Mouse (Mus musculus) ES-E14 (cell line): ENCODE results near the gene Ccdc177. TPM values are rescaled to one million over a fixed set of nuclear protein-coding genes. Genes with fewer than 3 reads are reported as not detected.
"Not testable (repeated sequence)": the region's sequence is repeated elsewhere in the genome, so short reads cannot be mapped to it uniquely, and the experiment has no call there.

Source experiments
- DNase-seq: peaks from one replicate; pipeline ENCODE4 v3.0.0-alpha.2; 2013; ENCODE audit warnings: low read depth, low spot score
- H3K27ac ChIP-seq: 2 replicates; pipeline ENCODE4 v1.5.1; 2012; ENCODE audit warnings: low read depth, mild to moderate bottlenecking, low read length, moderate library complexity, mixed read lengths; ENCODE audit not compliant: poor library complexity, insufficient read depth, severe bottlenecking
- H3K36me3 ChIP-seq: 2 replicates; pipeline ENCODE4 v1.6.1; 2012; ENCODE audit warnings: mild to moderate bottlenecking, low read length, moderate library complexity, mixed read lengths; ENCODE audit not compliant: control insufficient read depth, poor library complexity, insufficient read depth, severe bottlenecking
- H3K4me1 ChIP-seq, 2 experiments: fragments of 150-350 bp in 1 of 2; sonication (generic) in 1 of 2; 2 replicates each; pipeline ENCODE4 v1.6.1; 2012; ENCODE audit warnings: low read length in 2 of 2, mild to moderate bottlenecking in 1 of 2, mixed read lengths in 1 of 2; ENCODE audit not compliant: control insufficient read depth in 2 of 2, insufficient read depth in 2 of 2, poor library complexity in 1 of 2
- H3K4me3 ChIP-seq, 2 experiments: fragments of 150-350 bp in 1 of 2; sonication (generic) in 1 of 2; 2 replicates each; pipeline ENCODE4 v1.5.1; 2012; ENCODE audit warnings: low read length in 2 of 2, low read depth in 1 of 2, mild to moderate bottlenecking in 1 of 2, mixed read lengths in 1 of 2; ENCODE audit not compliant: insufficient read depth in 1 of 2, poor library complexity in 1 of 2, severe bottlenecking in 1 of 2
- H3K9ac ChIP-seq: 2 replicates; pipeline ENCODE4 v1.6.1; 2012; ENCODE audit warnings: low read depth, mild to moderate bottlenecking, low read length, mixed read lengths; ENCODE audit not compliant: poor library complexity, insufficient read depth, severe bottlenecking
- H3K9me3 ChIP-seq: fragments of 150-350 bp; sonication (generic); 2 replicates; pipeline ENCODE4 v1.6.1; 2012; ENCODE audit warnings: low read depth, mild to moderate bottlenecking, low read length; ENCODE audit not compliant: control insufficient read depth, insufficient read depth
- CHD2 ChIP-seq: IDR thresholded peaks from 2 replicates; pipeline ENCODE4 v1.6.1; 2014; ENCODE audit warnings: mild to moderate bottlenecking, low read depth, low read length, inconsistent platforms
- HCFC1 ChIP-seq: IDR thresholded peaks from 2 replicates; pipeline ENCODE4 v1.6.1; 2012; ENCODE audit warnings: low read length, inconsistent platforms, borderline replicate concordance; ENCODE audit not compliant: insufficient read depth
- MAFK ChIP-seq: IDR thresholded peaks from 2 replicates; pipeline ENCODE4 v1.6.1; 2014; ENCODE audit warnings: mild to moderate bottlenecking, low read depth, low read length, inconsistent platforms; ENCODE audit not compliant: insufficient read depth
- ZC3H11A ChIP-seq: IDR thresholded peaks from 2 replicates; pipeline ENCODE4 v1.6.1; 2012; ENCODE audit warnings: low read depth, mild to moderate bottlenecking, inconsistent platforms, low read length, borderline replicate concordance
- ZNF384 ChIP-seq: IDR thresholded peaks from 2 replicates; pipeline ENCODE4 v1.6.1; 2012; ENCODE audit warnings: low read depth, low read length, inconsistent platforms
- in situ Hi-C, 2 experiments: fragments of 600-800 bp; cut with MboI; formaldehyde crosslinking; loops; one replicate each; pipeline ENCODE4 v1.15.1; 2025; ENCODE audit warnings: low sequenced_read_pairs in 2 of 2, inconsistent platforms in 1 of 2; ENCODE audit not compliant: unreplicated experiment in 2 of 2
- total RNA-seq: library from RNA; depleted of rRNA; stranded (reverse); fragments of 300-350 nt; gene quantifications from 2 replicates; pipeline ENCODE4 v1.2.3, GENCODE M21; 2012

Gene Ccdc177
- total RNA-seq, 1 experiment: 0.40 TPM

DNA sequence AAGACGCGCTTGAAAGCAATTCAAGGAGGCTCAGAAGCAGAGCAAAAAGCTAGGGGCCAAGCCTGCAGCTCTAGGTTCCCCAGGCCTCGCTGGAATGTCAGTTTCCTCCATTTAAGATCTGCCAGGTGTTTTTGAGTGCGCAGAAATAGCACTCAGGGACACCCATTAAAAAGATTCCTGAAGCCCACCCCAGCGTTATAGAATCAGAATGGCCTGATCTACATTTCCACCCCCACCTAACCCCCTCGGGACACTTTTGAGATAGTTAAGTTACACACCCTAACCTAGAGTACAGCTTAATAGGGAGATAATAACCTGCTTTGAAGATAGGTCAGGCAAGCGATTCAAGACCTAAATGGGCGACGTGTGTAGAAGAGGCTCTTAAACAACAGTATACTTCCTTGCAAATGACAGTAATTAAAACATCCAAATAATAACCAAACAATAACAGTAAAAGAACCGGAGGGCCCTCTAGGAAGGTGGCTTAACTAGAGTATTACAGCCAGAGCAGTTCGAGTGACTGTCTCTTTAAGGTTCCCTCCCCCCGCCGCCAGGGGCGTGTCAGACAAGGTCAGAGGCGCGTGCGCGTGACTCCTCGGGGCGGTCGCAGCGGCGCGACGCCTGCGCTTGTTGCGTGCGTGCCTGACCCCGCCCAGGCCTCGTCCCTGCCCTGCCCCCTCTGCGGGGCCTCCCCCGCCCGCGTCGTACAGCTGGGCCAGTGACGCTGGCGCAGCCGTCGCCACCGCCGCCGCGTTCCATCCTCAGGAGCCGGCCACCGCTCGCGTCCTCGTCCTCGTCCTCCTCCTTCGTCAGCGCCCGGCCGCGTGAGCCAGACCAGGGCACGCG, 29.6 kb upstream of the Ccdc177 start, which contains the start of gene Susd6:
TSS of gene Susd6 (plus strand) at position 662 of the 846 bp plus-strand sequence.
- Histone ChIP-seq H3K9me3 (no peaks in the 10 kb centered on the region), H3K36me3 (peaks cover 4% of the 10 kb centered on the region; the same call in 1 of the 2 replicates), H3K4me3 (peak within 1 kb of the TSS; percentile 88 to 89), H3K4me1 (peaks cover 5 to 6% of the 10 kb centered on the region in 2 experiments; a peak in 3 of 4 replicates), H3K9ac (peak within 1 kb of the TSS; percentile 83), H3K27ac (peak within 1 kb of the TSS; percentile 50)
- TF ChIP-seq MAFK (no peak), ZC3H11A (no peak), CHD2 (no peak), HCFC1 (0 out of 2 replicates have a peak, but pooled peaks have one; percentile 11), ZNF384 (no peak)
- DNase-seq: peak; percentile 98
- in situ Hi-C loops: no loop called here

GRCm38 (mm10) chr12:80789276-80789675, 28.8 kb upstream of the Ccdc177 start:
- H3K36me3 ChIP-seq, H3K9me3 ChIP-seq, H3K27ac ChIP-seq, H3K9ac ChIP-seq, in situ Hi-C loops, H3K4me3 ChIP-seq, H3K4me1 ChIP-seq, DNase-seq: not testable (repeated sequence)

DNA sequence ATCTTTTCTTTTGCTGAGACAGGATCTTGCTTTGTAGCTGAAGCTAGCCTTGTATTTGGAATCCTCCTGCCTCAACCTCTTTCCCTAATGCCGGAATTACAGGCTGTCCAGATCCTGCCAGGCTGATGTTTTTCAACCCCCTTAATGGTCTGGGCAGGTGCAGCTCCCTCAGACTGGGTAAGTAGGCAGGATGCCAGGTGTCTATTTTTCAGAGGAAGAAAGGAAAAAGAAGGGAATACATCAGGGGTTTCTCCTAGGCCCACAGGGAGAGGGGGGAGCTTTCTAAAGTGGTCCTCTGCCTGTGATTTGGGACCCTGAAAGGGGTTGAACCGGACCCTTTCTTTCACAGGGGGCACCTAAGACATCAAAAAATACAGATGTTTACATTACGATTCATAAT, 27.7 kb upstream of the Ccdc177 start:
- Histone ChIP-seq H3K9me3 (no peaks in the 10 kb centered on the region), H3K36me3 (peaks cover 4% of the 10 kb centered on the region; the same call in 1 of the 2 replicates), H3K27ac (no peak overlapping the region), H3K9ac (no peak overlapping the region), H3K4me3 (no peak overlapping the region), H3K4me1 (peaks cover 5 to 6% of the 10 kb centered on the region in 2 experiments; a peak in 3 of 4 replicates)
- in situ Hi-C loops: no loop called here
- DNase-seq: no peak
- TF ChIP-seq HCFC1 (no peak), CHD2 (no peak), ZC3H11A (no peak), MAFK (no peak), ZNF384 (no peak)

DNA sequence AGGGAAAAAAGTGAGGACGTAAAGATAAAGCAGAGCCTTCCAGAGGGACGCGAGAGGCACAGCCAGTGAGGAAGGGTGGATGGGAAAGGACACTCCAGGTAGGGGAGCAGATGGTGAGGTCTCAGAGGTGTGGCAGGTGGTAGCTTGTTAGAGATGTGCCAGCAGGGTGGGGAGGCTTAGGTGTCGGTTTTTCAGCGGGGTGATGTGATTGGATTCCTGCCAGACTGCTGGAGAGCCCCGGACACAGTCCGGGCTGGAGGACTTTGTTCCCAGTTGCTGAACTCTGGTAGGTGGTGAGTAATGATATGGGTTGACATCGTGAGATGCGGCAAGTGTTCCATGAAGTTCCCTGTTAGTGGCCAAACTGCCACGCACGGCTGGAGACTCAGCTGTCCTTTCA, 27.1 kb upstream of the Ccdc177 start:
- Histone ChIP-seq H3K27ac (no peak overlapping the region), H3K9ac (no peak overlapping the region), H3K4me3 (no peak overlapping the region), H3K9me3 (no peaks in the 10 kb centered on the region), H3K36me3 (no peaks in the 10 kb centered on the region), H3K4me1 (peaks cover 4 to 5% of the 10 kb centered on the region in 2 experiments; a peak in 3 of 4 replicates)
- TF ChIP-seq ZNF384 (no peak), ZC3H11A (no peak), MAFK (no peak), CHD2 (no peak), HCFC1 (no peak)
- in situ Hi-C loops: no loop called here
- no peak for DNase-seq
